Mouse (Mus musculus) testis, postnatal 10 days (tissue): ENCODE data around the gene Itpr2.
"Not testable (repeated sequence)": the region's sequence is repeated elsewhere in the genome, so short reads cannot be mapped to it uniquely, and the experiment has no call there.

Source experiments
- DNase-seq: peaks from one replicate; pipeline ENCODE4 v3.0.0; 2021; ENCODE audit warnings: low spot score

The Itpr2 gene

GRCm38 (mm10) chr6:146468361-146468760, 33.7 kb downstream of the Itpr2 start:
- no peak for DNase-seq

GRCm38 (mm10) chr6:146464645-146465042, 37.4 kb downstream of the Itpr2 start:
- not testable (repeated sequence) for DNase-seq

GRCm38 (mm10) chr6:146464014-146464644, 37.9 kb downstream of the Itpr2 start:
- no peak for DNase-seq

GRCm38 (mm10) chr6:146460936-146461335, 41.1 kb downstream of the Itpr2 start:
- DNase-seq = no peak

GRCm38 (mm10) chr6:146458436-146458835, 43.6 kb downstream of the Itpr2 start:
- no peak for DNase-seq

GRCm38 (mm10) chr6:146456741-146457140, 45.3 kb downstream of the Itpr2 start:
- DNase-seq = no peak

- no peak for DNase-seq
Measured at GRCm38 (mm10) chr6:146454520-146455511, 47.2 kb downstream of the Itpr2 start.

GRCm38 (mm10) chr6:146452474-146452873, 49.5 kb downstream of the Itpr2 start:
- no peak for DNase-seq

- DNase-seq = no peak
Measured at GRCm38 (mm10) chr6:146446032-146446704, 55.9 kb downstream of the Itpr2 start.

- no peak for DNase-seq
Measured at GRCm38 (mm10) chr6:146439826-146440225, 62.2 kb downstream of the Itpr2 start.

GRCm38 (mm10) chr6:146439071-146439818, 62.8 kb downstream of the Itpr2 start:
- DNase-seq = no peak

GRCm38 (mm10) chr6:146438057-146438456, 64.0 kb downstream of the Itpr2 start:
- no peak for DNase-seq

- peak; percentile 50 for DNase-seq
Measured at GRCm38 (mm10) chr6:146436916-146437496, 65.0 kb downstream of the Itpr2 start.

- no peak for DNase-seq
Measured at GRCm38 (mm10) chr6:146434217-146434616, 67.8 kb downstream of the Itpr2 start.

GRCm38 (mm10) chr6:146432218-146432865, 69.7 kb downstream of the Itpr2 start:
- DNase-seq = no peak

- DNase-seq = no peak
Measured at GRCm38 (mm10) chr6:146431777-146432176, 70.2 kb downstream of the Itpr2 start.

GRCm38 (mm10) chr6:146429694-146430380, 72.2 kb downstream of the Itpr2 start:
- peak; percentile 67 for DNase-seq

GRCm38 (mm10) chr6:146424778-146425177, 77.2 kb downstream of the Itpr2 start:
- no peak for DNase-seq

GRCm38 (mm10) chr6:146424326-146424725, 77.7 kb downstream of the Itpr2 start:
- no peak for DNase-seq

GRCm38 (mm10) chr6:146420718-146421117, 81.3 kb downstream of the Itpr2 start:
- DNase-seq = no peak
